Mouse (Mus musculus) granulocyte monocyte progenitor cell, adult 5-6 weeks (primary cell): ENCODE results near the gene Olfr1342. TPM values are rescaled to one million over a fixed set of nuclear protein-coding genes. Genes with fewer than 3 reads are reported as not detected.

Source experiments
- ATAC-seq: replicated peaks from 2 replicates; pipeline ENCODE4 v1.8.0; 2016; ENCODE audit warnings: mild to moderate bottlenecking, moderate TSS enrichment, inconsistent platforms; ENCODE audit not compliant: poor library complexity, severe bottlenecking
- total RNA-seq, 2 experiments: library from RNA; stranded (forward) in 1 of 2; stranded (reverse) in 1 of 2; fragments of 200-712, 200-1000 nt in 1 of 2; fragments of >200 nt in 1 of 2; fragmentation: Nextera tagmentation in 1 of 2; gene quantifications; 2 replicates each; pipeline ENCODE4 v1.2.3; 2014 to 2017

The Olfr1342 gene
- not detected in 2 replicates for total RNA-seq (2014; fragmentation: Nextera tagmentation)
- total RNA-seq (2017) = not detected in 2 replicates

DNA sequence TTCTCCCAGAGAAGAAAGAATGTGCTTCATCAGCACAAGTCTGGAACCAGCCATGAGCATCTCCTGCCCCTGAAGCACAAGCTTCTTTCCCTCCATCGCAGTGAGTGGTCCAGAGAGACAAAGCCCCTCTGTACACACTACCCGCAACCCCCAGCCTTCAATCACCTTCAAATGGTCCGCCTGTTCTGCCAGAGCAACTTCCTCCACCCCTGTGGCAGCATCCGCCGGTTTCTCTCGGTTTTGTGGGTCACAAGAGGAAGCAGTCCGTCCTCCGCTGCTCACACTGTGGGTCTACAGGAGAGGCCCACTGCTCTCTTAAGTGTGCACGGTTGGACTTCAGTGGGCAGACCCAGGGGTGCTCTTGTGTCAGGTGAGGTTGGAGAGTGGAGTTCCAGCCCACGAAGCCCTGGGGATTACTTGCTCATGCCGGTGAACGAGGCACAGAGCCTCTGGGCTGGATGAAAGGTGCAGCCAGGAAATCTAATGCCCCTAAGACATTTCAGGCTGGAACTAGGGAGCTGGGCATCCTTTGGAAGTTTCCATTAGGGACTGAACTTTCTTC, at the start of gene Olfr1342:
TSS of gene Olfr1342 (minus strand) at position 345 of the 562 bp plus-strand sequence.
- no peak for ATAC-seq

DNA sequence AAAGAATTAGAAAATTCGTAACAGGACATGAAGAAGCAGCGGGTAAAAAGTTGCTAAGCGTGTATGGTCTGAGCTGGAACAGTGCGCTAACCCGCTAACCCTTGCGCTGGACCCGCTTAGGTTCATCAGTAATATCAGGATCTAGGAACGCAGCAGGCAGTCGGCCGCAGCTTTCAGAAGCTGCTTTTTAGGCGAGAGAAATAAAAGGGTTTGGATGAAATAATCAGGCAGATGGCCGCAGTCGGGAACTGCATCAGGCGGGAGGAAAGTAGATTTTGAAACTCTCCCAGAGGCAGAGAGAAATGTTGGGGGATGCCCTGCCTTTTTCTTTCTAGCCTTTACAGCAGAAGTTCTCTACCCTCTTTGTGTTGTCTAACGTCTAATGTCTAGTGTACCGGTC, 49.3 kb upstream of the Olfr1342 start:
- no peak for ATAC-seq

- ATAC-seq = no peak
These were observed 48.6 kb upstream of the Olfr1342 start for GRCm38 (mm10) chr4:118740988-118741698.

GRCm38 (mm10) chr4:118739574-118739973, 47.0 kb upstream of the Olfr1342 start:
- no peak for ATAC-seq

- ATAC-seq = no peak
These were observed 39.3 kb upstream of the Olfr1342 start, which contains the start of gene Olfr1339 for GRCm38 (mm10) chr4:118731875-118732274. Gene Olfr1339 (plus strand): TSS chr4:118732175.

DNA sequence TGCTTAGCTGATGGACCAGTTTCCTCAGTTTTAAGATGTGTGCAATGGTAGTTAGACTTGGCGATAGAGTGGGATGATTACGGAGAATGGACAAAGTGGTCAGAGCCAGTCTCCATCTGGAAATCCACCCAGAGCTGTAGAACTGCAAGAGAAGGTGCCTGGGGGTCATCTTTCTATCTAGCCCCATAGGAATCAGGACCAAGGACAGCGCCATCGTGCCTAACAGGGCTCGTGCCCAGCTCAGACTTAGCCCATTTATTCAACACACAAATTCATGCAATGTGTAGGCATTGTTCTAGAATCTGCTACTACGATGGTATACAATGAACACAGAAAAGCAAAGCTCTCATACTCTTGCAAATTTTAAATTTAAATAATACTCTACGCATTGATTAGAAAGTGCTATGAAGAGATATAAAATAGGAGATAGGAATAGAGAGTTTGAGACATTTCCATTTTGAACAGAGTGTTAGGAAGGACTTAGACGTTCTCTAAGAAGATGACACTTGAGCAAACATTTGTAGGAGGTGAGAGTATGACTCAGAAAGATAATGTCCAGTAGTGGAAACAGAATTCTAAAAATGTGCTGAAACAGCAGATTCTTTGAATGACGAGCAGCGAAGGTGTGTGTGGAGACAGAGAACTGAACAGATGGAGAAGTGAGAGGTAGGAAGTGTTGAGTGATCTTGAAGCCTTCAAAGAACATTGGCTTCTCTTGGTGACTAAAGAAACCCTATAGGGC, 29.4 kb upstream of the Olfr1342 start:
- ATAC-seq = no peak

DNA sequence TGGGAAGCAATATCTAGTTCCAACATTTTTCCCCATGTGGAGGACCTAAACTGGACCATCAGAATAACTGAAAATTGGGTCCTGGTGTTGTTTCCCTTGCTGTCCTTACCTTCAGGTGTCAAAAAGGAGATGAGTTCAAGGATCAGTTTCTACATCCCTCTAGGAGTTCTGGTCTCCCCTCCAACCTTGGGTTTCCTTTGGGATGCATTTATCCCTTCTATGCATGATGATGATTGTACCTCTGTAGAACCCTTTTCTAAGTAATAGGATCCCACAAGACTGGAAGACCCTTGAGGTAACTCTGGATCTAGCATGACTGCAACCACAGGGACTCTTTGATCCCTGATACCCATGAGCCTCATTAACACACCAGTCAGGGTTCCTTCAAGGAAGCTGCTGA, 27.3 kb upstream of the Olfr1342 start, which contains the start of gene Olfr1340:
TSS of gene Olfr1340 (plus strand) at position 301 of the 400 bp plus-strand sequence.
- ATAC-seq = no peak

GRCm38 (mm10) chr4:118711656-118712055, 19.1 kb upstream of the Olfr1342 start:
- no peak for ATAC-seq

- no peak for ATAC-seq
These were observed 15.5 kb upstream of the Olfr1342 start for GRCm38 (mm10) chr4:118708086-118708485.

- no peak for ATAC-seq
These were observed 10.7 kb upstream of the Olfr1342 start, which contains the start of gene Olfr1341 for GRCm38 (mm10) chr4:118703223-118703622. Gene Olfr1341 (plus strand): TSS chr4:118703523.

DNA sequence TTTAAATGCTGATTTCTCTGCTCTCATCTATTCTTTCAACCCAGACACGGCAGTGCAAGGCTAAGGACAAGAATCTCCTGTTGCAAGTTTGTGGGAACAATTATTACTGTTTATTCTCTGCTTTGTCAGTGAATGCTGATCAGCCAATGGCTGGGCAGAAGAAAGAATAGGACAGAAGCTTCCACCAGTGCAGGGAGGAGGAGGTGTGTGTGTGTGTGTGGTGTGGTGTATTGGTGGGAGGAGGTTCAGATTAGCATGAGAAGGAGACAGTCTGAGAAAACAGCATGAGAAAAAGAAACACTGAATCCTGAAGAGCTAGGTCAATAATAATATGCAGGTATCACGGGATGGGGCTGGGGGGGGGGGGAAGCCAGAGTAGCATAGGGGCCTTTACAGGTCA, 1.3 kb upstream of the Olfr1342 start:
- ATAC-seq = no peak

DNA sequence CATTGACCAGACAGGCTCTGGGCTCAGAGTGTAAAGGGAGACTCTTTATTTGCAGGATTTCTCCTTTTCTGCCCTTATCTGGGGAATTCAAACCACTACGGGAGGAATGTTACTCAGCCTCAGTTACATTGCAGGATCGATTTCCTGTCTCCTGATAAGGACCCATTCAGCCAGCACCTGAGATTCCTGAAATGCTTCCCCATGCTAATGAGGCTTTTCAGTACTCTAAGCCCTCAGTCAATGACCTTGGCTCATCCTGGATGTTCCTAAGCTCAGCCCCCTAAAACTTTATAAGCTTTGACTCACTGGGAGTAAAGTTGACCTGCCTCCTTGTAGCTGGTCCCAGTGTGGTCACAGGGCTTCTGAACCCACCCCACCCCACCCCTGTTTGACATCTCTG, 5.5 kb downstream of the Olfr1342 start:
- no peak for ATAC-seq

- no peak for ATAC-seq
These were observed 33.9 kb downstream of the Olfr1342 start, which contains the start of gene Olfr62 for GRCm38 (mm10) chr4:118658652-118659051. Gene Olfr62 (plus strand): TSS chr4:118658952.

DNA sequence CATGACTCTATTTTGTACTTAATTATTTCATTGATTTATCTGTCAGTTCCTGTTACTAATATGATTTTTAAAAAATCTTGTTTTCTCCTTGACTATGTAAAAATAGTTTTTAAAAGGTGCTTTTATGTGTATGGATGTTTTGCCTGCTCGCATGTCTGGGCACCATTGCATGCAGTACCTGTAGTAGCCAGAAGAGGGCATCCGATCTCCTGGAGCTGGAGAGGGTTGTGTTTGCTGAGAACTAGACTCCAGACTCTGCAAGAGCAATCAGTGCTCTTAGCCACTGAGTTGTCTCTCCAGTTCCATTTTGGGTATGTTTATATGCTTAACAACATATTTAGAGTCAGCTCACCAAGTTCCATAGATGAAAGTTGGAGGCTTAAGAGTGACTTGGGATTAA, 47.3 kb downstream of the Olfr1342 start:
- peak; percentile 73 for ATAC-seq

- no peak for ATAC-seq
These were observed 50.0 kb downstream of the Olfr1342 start for GRCm38 (mm10) chr4:118642346-118643190.

Other genes starting within 250 kb of the Olfr1342 start
- 0.11 and 0.49 TPM in 2 replicates for gene Mpl, start 235.2 kb downstream of the Olfr1342 start, total RNA-seq (2014; fragmentation: Nextera tagmentation)
- not detected in 2 replicates for gene Mpl, start 235.2 kb downstream of the Olfr1342 start, total RNA-seq (2017)
- 3.9 and 7.2 TPM in 2 replicates for gene Tie1, start 202.7 kb downstream of the Olfr1342 start, total RNA-seq (2014; fragmentation: Nextera tagmentation)
- 4.3 and 4.5 TPM in 2 replicates for gene Tie1, start 202.7 kb downstream of the Olfr1342 start, total RNA-seq (2017)
- not detected in 2 replicates for gene 2610528J11Rik, start 165.8 kb downstream of the Olfr1342 start, total RNA-seq (2014; fragmentation: Nextera tagmentation)
- gene 2610528J11Rik, start 165.8 kb downstream of the Olfr1342 start, total RNA-seq (2017) = not detected in 2 replicates
- not detected in 2 replicates for gene Tmem125, start 148.7 kb downstream of the Olfr1342 start, total RNA-seq (2014; fragmentation: Nextera tagmentation)
- 0.82 TPM in 1 of 2 replicates, not detected in the other for gene Tmem125, start 148.7 kb downstream of the Olfr1342 start, total RNA-seq (2017)
- gene Cfap57, start 72.0 kb downstream of the Olfr1342 start, total RNA-seq (2014; fragmentation: Nextera tagmentation) = 1.2 and 1.3 TPM in 2 replicates
- gene Cfap57, start 72.0 kb downstream of the Olfr1342 start, total RNA-seq (2017) = 2.8 and 3.9 TPM in 2 replicates
- gene Ebna1bp2, start 72.0 kb downstream of the Olfr1342 start, total RNA-seq (2014; fragmentation: Nextera tagmentation) = 100 and 111 TPM in 2 replicates
- 158 and 165 TPM in 2 replicates for gene Ebna1bp2, start 72.0 kb downstream of the Olfr1342 start, total RNA-seq (2017)
- not detected in 2 replicates for gene Olfr62, start 33.8 kb downstream of the Olfr1342 start, total RNA-seq (2014; fragmentation: Nextera tagmentation)
- not detected in 2 replicates for gene Olfr62, start 33.8 kb downstream of the Olfr1342 start, total RNA-seq (2017)
- gene Olfr1341, start 10.8 kb upstream of the Olfr1342 start, total RNA-seq (2014; fragmentation: Nextera tagmentation) = not detected in 2 replicates
- gene Olfr1341, start 10.8 kb upstream of the Olfr1342 start, total RNA-seq (2017) = not detected in 2 replicates
- not detected in 2 replicates for gene Olfr1340, start 27.4 kb upstream of the Olfr1342 start, total RNA-seq (2014; fragmentation: Nextera tagmentation)
- gene Olfr1340, start 27.4 kb upstream of the Olfr1342 start, total RNA-seq (2017) = not detected in 2 replicates
- not detected in 2 replicates for gene Olfr1339, start 39.4 kb upstream of the Olfr1342 start, total RNA-seq (2014; fragmentation: Nextera tagmentation)
- not detected in 2 replicates for gene Olfr1339, start 39.4 kb upstream of the Olfr1342 start, total RNA-seq (2017)
- not detected in 2 replicates for gene Olfr1338, start 66.0 kb upstream of the Olfr1342 start, total RNA-seq (2014; fragmentation: Nextera tagmentation)
- not detected in 2 replicates for gene Olfr1338, start 66.0 kb upstream of the Olfr1342 start, total RNA-seq (2017)
- gene Olfr1337, start 89.8 kb upstream of the Olfr1342 start, total RNA-seq (2014; fragmentation: Nextera tagmentation) = not detected in 2 replicates
- not detected in 2 replicates for gene Olfr1337, start 89.8 kb upstream of the Olfr1342 start, total RNA-seq (2017)
- gene Olfr1335, start 117.2 kb upstream of the Olfr1342 start, total RNA-seq (2014; fragmentation: Nextera tagmentation) = not detected in 2 replicates
- not detected in 2 replicates for gene Olfr1335, start 117.2 kb upstream of the Olfr1342 start, total RNA-seq (2017)
- not detected in 2 replicates for gene Olfr1333, start 143.5 kb upstream of the Olfr1342 start, total RNA-seq (2014; fragmentation: Nextera tagmentation)
- not detected in 2 replicates for gene Olfr1333, start 143.5 kb upstream of the Olfr1342 start, total RNA-seq (2017)
- not detected in 2 replicates for gene Olfr1331, start 171.9 kb upstream of the Olfr1342 start, total RNA-seq (2014; fragmentation: Nextera tagmentation)
- not detected in 2 replicates for gene Olfr1331, start 171.9 kb upstream of the Olfr1342 start, total RNA-seq (2017)
- not detected in 2 replicates for gene Olfr1330, start 195.8 kb upstream of the Olfr1342 start, total RNA-seq (2014; fragmentation: Nextera tagmentation)
- not detected in 2 replicates for gene Olfr1330, start 195.8 kb upstream of the Olfr1342 start, total RNA-seq (2017)
- not detected in 2 replicates for gene Olfr1329, start 224.7 kb upstream of the Olfr1342 start, total RNA-seq (2014; fragmentation: Nextera tagmentation)
- gene Olfr1329, start 224.7 kb upstream of the Olfr1342 start, total RNA-seq (2017) = not detected in 2 replicates
- gene Olfr1328, start 245.9 kb upstream of the Olfr1342 start, total RNA-seq (2014; fragmentation: Nextera tagmentation) = not detected in 2 replicates
- not detected in 2 replicates for gene Olfr1328, start 245.9 kb upstream of the Olfr1342 start, total RNA-seq (2017)